Comparison of ENCODE assay signal across 14 mouse cellular contexts in genomic region chr11:116439269-116440240, GRCm38 (mm10). TPM values are rescaled to one million over a fixed set of nuclear protein-coding genes. Genes with fewer than 3 reads are reported as not detected.
DNase-seq lines count a peak whose midpoint lies in the region; ATAC-seq and TF ChIP-seq lines count a peak whose summit lies in the region.
"Had no signal": no experiment of that assay in that cellular context is flagged by ENCODE, and none has a peak within 500 bp of the region (broad histone marks: within the 10 kb centered on the region; RNA-seq: fewer than 3 reads in every experiment).

No protein-coding gene starts in this region.

- H3K36me3 ChIP-seq in heart, postnatal 0 days (replicated peaks; ENCODE audit: control insufficient read depth, insufficient read depth, low read length): peaks cover 19% of the 10 kb centered on the region
- peaks cover 6% of the 10 kb centered on the region; the same call in 1 of the 2 replicates for H3K36me3 ChIP-seq in heart, adult 2 months (ENCODE audit: control insufficient read depth, insufficient read depth, low read length)
- H3K36me3 ChIP-seq in limb, embryonic 13.5 days: peaks cover 34% of the 10 kb centered on the region

- TF ChIP-seq EP300 in heart, postnatal 0 days (IDR thresholded peaks at IDR 0.05; ENCODE audit: low read depth): no peak
- no peak for TF ChIP-seq EP300 in heart, adult 2 months (IDR thresholded peaks at IDR 0.05; ENCODE audit: insufficient read depth, low read depth, low read length)

- no peaks in the 10 kb centered on the region for H3K27me3 ChIP-seq in heart, postnatal 0 days (ENCODE audit: control insufficient read depth, insufficient read depth, low read length)
- no peaks in the 10 kb centered on the region for H3K27me3 ChIP-seq in heart, adult 2 months (ENCODE audit: control insufficient read depth, insufficient read depth, low read length)
- H3K27me3 ChIP-seq in limb, embryonic 13.5 days: no peaks in the 10 kb centered on the region

- peaks cover 35% of the 10 kb centered on the region for H3K4me1 ChIP-seq in heart, postnatal 0 days (ENCODE audit: control insufficient read depth, insufficient read depth)
- H3K4me1 ChIP-seq in heart, adult 2 months (ENCODE audit: control insufficient read depth, insufficient read depth, low read length): peaks cover 21% of the 10 kb centered on the region
- peaks cover 36% of the 10 kb centered on the region for H3K4me1 ChIP-seq in limb, embryonic 13.5 days

- TF ChIP-seq POLR2A in heart, adult 2 months (IDR thresholded peaks at IDR 0.05; ENCODE audit: insufficient read depth, low read depth, low read length): no peak; the same call in 1 of the 2 replicates

- no peak for TF ChIP-seq CTCF in heart, postnatal 0 days (IDR thresholded peaks at IDR 0.05; ENCODE audit: low read depth)
- no peak for TF ChIP-seq CTCF in heart, adult 2 months (IDR thresholded peaks at IDR 0.05)

- no peak overlapping the region for H3K4me3 ChIP-seq in heart, postnatal 0 days (ENCODE audit: low read depth, low read length)
- no peak overlapping the region for H3K4me3 ChIP-seq in heart, adult 2 months
- H3K4me3 ChIP-seq in limb, embryonic 13.5 days: no peak overlapping the region
- H3K4me3 ChIP-seq: forebrain, embryonic 10.5 days had no signal

- H3K4me2 ChIP-seq in heart, postnatal 0 days (ENCODE audit: low read depth, low read length): no peak overlapping the region
- H3K4me2 ChIP-seq in limb, embryonic 13.5 days (replicated peaks): no peak overlapping the region

- no peak for ATAC-seq in heart, postnatal 0 days (ENCODE audit: insufficient read depth, low read depth)
- no peak for ATAC-seq in limb, embryonic 13.5 days (ENCODE audit: low FRiP score, low read depth)

- H3K9me3 ChIP-seq in heart, postnatal 0 days (replicated peaks; ENCODE audit: control insufficient read depth, low read length): no peaks in the 10 kb centered on the region
- no peaks in the 10 kb centered on the region for H3K9me3 ChIP-seq in limb, embryonic 13.5 days
- H3K9me3 ChIP-seq: forebrain, embryonic 10.5 days had no signal

- intact Hi-C loops in heart, adult 2 months (cut with DNase I): loop anchor here (5.0 kb wide), 1 partner anchor 42 kb away; no protein-coding TSS in a partner anchor

- WGBS in heart, postnatal 0 days: 79% methylated on average over 19 of the region's 19 CpGs
- WGBS in heart, adult 2 months: 78% methylated on average over 19 of the region's 19 CpGs
- 76% methylated on average over 19 of the region's 19 CpGs for WGBS in limb, embryonic 13.5 days

- peak overlapping the region; percentile 43 for H3K27ac ChIP-seq in heart, postnatal 0 days (ENCODE audit: low read depth)
- H3K27ac ChIP-seq in heart, adult 2 months: no peak overlapping the region
- no peak overlapping the region for H3K27ac ChIP-seq in limb, embryonic 13.5 days
- H3K27ac ChIP-seq: forebrain, embryonic 10.5 days; liver, embryonic 14.5 days had no signal

- no peaks in the 10 kb centered on the region; the same call in 1 of the 2 replicates for H3K79me2 ChIP-seq in heart, adult 2 months (replicated peaks; ENCODE audit: control insufficient read depth, insufficient read depth, low read length)

- H3K9ac ChIP-seq in heart, postnatal 0 days (replicated peaks; ENCODE audit: low read depth, low read length): no peak overlapping the region
- H3K9ac ChIP-seq in heart, adult 2 months (ENCODE audit: low read depth, low read length): no peak overlapping the region
- 0 out of 2 replicates have a peak overlapping the region, but pooled peaks have one; percentile 19 for H3K9ac ChIP-seq in limb, embryonic 13.5 days
- H3K9ac ChIP-seq: liver, embryonic 14.5 days had no signal

- no peak for DNase-seq in heart, postnatal 0 days (ENCODE audit: low spot score)
- DNase-seq in heart, adult 2 months: no peak
- peak; percentile 59 for DNase-seq in spleen, postnatal 36 days (ENCODE audit: low spot score in 2 of 2)
- DNase-seq in spleen, postnatal 4 days (ENCODE audit: low spot score in 2 of 2): no peak
- DNase-seq in left cerebral cortex, adult 8-10 months (ENCODE audit: low spot score in 2 of 2): no peak
- no peak for DNase-seq in left cerebral cortex, adult 18-20 months (ENCODE audit: low spot score in 2 of 2)
- DNase-seq in ovary, postnatal 10 days (ENCODE audit: low spot score): no peak
- DNase-seq: cerebellum, postnatal 36 days had no signal

RNA-seq across cellular contexts. Expression of gene Ubald2, which starts 5.7 kb away (rescaled TPM):
- total RNA-seq in heart, postnatal 0 days (2014; rRNA removed; ENCODE audit: low replicate concordance): 48.3 and 161 TPM in 2 replicates
- 32.3 and 41.9 TPM in 2 replicates for polyA plus RNA-seq in heart, postnatal 0 days (2015; fragmentation: Nextera tagmentation; extraction: Ambion mirVana)
- total RNA-seq in heart, adult 2 months (2021): 10 to 100 TPM; 29.2 to 34.1 TPM
- polyA plus RNA-seq in heart, adult 2 months (2012; rRNA removed): 45.5 and 80.1 TPM in 2 replicates
- polyA plus RNA-seq in limb, embryonic 13.5 days (2015; fragmentation: Nextera tagmentation; extraction: Ambion mirVana): 28.2 and 30.2 TPM in 2 replicates
- 10 to 100 TPM; 22.7 to 25.8 (median 25.1) TPM for total RNA-seq in left cerebral cortex, adult 8-10 months (2022)
- 10 to 100 TPM; 27.5 to 32.6 TPM for total RNA-seq in left cerebral cortex, adult 18-20 months (2021)

RNA-seq across cellular contexts. Expression of gene Qrich2, which starts 26.5 kb away (rescaled TPM):
- total RNA-seq in heart, postnatal 0 days (2014; rRNA removed; ENCODE audit: low replicate concordance): 0.23 TPM in 1 of 2 replicates, not detected in the other
- not detected in 2 replicates for polyA plus RNA-seq in heart, postnatal 0 days (2015; fragmentation: Nextera tagmentation; extraction: Ambion mirVana)
- not detected for total RNA-seq in heart, adult 2 months (2021)
- 0.18 and 0.23 TPM in 2 replicates for polyA plus RNA-seq in heart, adult 2 months (2012; rRNA removed)
- polyA plus RNA-seq in limb, embryonic 13.5 days (2015; fragmentation: Nextera tagmentation; extraction: Ambion mirVana): 0.17 and 0.24 TPM in 2 replicates
- total RNA-seq in left cerebral cortex, adult 8-10 months (2022): not detected
- total RNA-seq in left cerebral cortex, adult 18-20 months (2021): under 1 TPM in 1 of 2 experiments, not detected in 1; 0.05 TPM
- total RNA-seq: heart, postnatal 14 days; layer of hippocampus, adult 18-20 months; megakaryocyte-erythroid progenitor cell, adult 5-6 weeks had no signal

RNA-seq across cellular contexts. Expression of gene Rnf157, which starts 26.7 kb away (rescaled TPM):
- 10.8 and 11.4 TPM in 2 replicates for total RNA-seq in heart, postnatal 0 days (2014; rRNA removed; ENCODE audit: low replicate concordance)
- 2.2 and 3.5 TPM in 2 replicates for polyA plus RNA-seq in heart, postnatal 0 days (2015; fragmentation: Nextera tagmentation; extraction: Ambion mirVana)
- 1 to 10 TPM; 6.0 to 7.2 TPM for total RNA-seq in heart, adult 2 months (2021)
- 3.0 and 5.7 TPM in 2 replicates for polyA plus RNA-seq in heart, adult 2 months (2012; rRNA removed)
- 18.6 and 18.7 TPM in 2 replicates for polyA plus RNA-seq in limb, embryonic 13.5 days (2015; fragmentation: Nextera tagmentation; extraction: Ambion mirVana)
- total RNA-seq in left cerebral cortex, adult 8-10 months (2022): 100 to 1,000 TPM; 242 to 283 (median 258) TPM
- 100 to 1,000 TPM; 256 to 274 TPM for total RNA-seq in left cerebral cortex, adult 18-20 months (2021)

RNA-seq across cellular contexts. Expression of gene Prpsap1, which starts 54.4 kb away (rescaled TPM):
- 43.3 and 46.6 TPM in 2 replicates for total RNA-seq in heart, postnatal 0 days (2014; rRNA removed; ENCODE audit: low replicate concordance)
- polyA plus RNA-seq in heart, postnatal 0 days (2015; fragmentation: Nextera tagmentation; extraction: Ambion mirVana): 59.2 and 62.2 TPM in 2 replicates
- 10 to 100 TPM; 28.9 to 30.0 TPM for total RNA-seq in heart, adult 2 months (2021)
- polyA plus RNA-seq in heart, adult 2 months (2012; rRNA removed): 37.3 and 39.1 TPM in 2 replicates
- 189 and 199 TPM in 2 replicates for polyA plus RNA-seq in limb, embryonic 13.5 days (2015; fragmentation: Nextera tagmentation; extraction: Ambion mirVana)
- total RNA-seq in left cerebral cortex, adult 8-10 months (2022): 10 to 100 TPM; 67.8 to 78.4 (median 74.9) TPM
- total RNA-seq in left cerebral cortex, adult 18-20 months (2021): 10 to 100 TPM; 82.7 to 89.4 TPM

Comparison
In these comparisons a context has a peak if more than half of its experiments do, and no peak if none do; other contexts are left out.
1. DNase-seq: peak in spleen, postnatal 36 days (2 of 2); none in heart, postnatal 0 days (single experiment), heart, adult 2 months (0 of 2), spleen, postnatal 4 days (0 of 2), left cerebral cortex, adult 8-10 months (0 of 2), left cerebral cortex, adult 18-20 months (0 of 2) and ovary, postnatal 10 days (single experiment).
2. RNA of gene Rnf157, which starts 26.7 kb away (total RNA-seq): 256 to 274 TPM in left cerebral cortex, adult 18-20 months and 242 to 283 TPM in left cerebral cortex, adult 8-10 months; 10.8 to 11.4 TPM in heart, postnatal 0 days and 6.0 to 7.2 TPM in heart, adult 2 months; every median in the first group is over 10 times any median in the second.